Mouse (Mus musculus): ENCODE measurements around the gene Mdh2. TPM values are rescaled to one million over a fixed set of nuclear protein-coding genes. Genes with fewer than 3 reads are reported as not detected.

The Mdh2 gene
- total RNA-seq, 1 experiment, result 223 TPM

GRCm38 (mm10) chr5:135832729-135833128 is 54.4 kb downstream of the Mdh2 start:
- peaks cover 0 to 11% of the 10 kb centered on the region in 2 experiments; a peak in 1 of 4 replicates for H3K4me1 ChIP-seq (ENCODE audit: control insufficient read depth in 2 of 2, insufficient read depth in 2 of 2, low read length in 2 of 2, poor library complexity in 1 of 2)
- in situ Hi-C loops (cut with MboI; ENCODE audit: low sequenced_read_pairs in 2 of 2, unreplicated experiment in 2 of 2), result no loop called here
- no peak overlapping the region for H3K4me3 ChIP-seq (ENCODE audit: insufficient read depth in 1 of 2, low read depth in 1 of 2, low read length in 2 of 2, poor library complexity in 1 of 2, severe bottlenecking in 1 of 2)
- no peak overlapping the region for H3K27ac ChIP-seq (ENCODE audit: insufficient read depth, low read depth, low read length, poor library complexity, severe bottlenecking)
- TF ChIP-seq CHD2 (IDR thresholded peaks at IDR 0.05; ENCODE audit: low read depth, low read length) (no peak), MAFK (IDR thresholded peaks at IDR 0.05; ENCODE audit: insufficient read depth, low read depth, low read length) (no peak), ZC3H11A (IDR thresholded peaks at IDR 0.05; ENCODE audit: borderline replicate concordance, low read depth, low read length) (no peak), ZNF384 (IDR thresholded peaks at IDR 0.05; ENCODE audit: low read depth, low read length) (no peak), HCFC1 (IDR thresholded peaks at IDR 0.05; ENCODE audit: borderline replicate concordance, insufficient read depth, low read length) (no peak)
- no peaks in the 10 kb centered on the region for H3K36me3 ChIP-seq (ENCODE audit: control insufficient read depth, insufficient read depth, low read length, poor library complexity, severe bottlenecking)
- H3K9ac ChIP-seq (ENCODE audit: insufficient read depth, low read depth, low read length, poor library complexity, severe bottlenecking), result no peak overlapping the region
- no peaks in the 10 kb centered on the region for H3K9me3 ChIP-seq (ENCODE audit: control insufficient read depth, insufficient read depth, low read depth, low read length)
- DNase-seq (ENCODE audit: low read depth, low spot score), result peak; percentile 61

- H3K27ac ChIP-seq (ENCODE audit: insufficient read depth, low read depth, low read length, poor library complexity, severe bottlenecking), result no peak overlapping the region
- in situ Hi-C loops (cut with MboI; ENCODE audit: low sequenced_read_pairs in 2 of 2, unreplicated experiment in 2 of 2), result no loop called here
- no peaks in the 10 kb centered on the region for H3K9me3 ChIP-seq (ENCODE audit: control insufficient read depth, insufficient read depth, low read depth, low read length)
- H3K4me1 ChIP-seq (ENCODE audit: control insufficient read depth in 2 of 2, insufficient read depth in 2 of 2, low read length in 2 of 2, poor library complexity in 1 of 2), result peaks cover 0 to 11% of the 10 kb centered on the region in 2 experiments; a peak in 1 of 4 replicates
- peak; percentile 95 for DNase-seq (ENCODE audit: low read depth, low spot score)
- no peaks in the 10 kb centered on the region for H3K36me3 ChIP-seq (ENCODE audit: control insufficient read depth, insufficient read depth, low read length, poor library complexity, severe bottlenecking)
- H3K4me3 ChIP-seq (ENCODE audit: insufficient read depth in 1 of 2, low read depth in 1 of 2, low read length in 2 of 2, poor library complexity in 1 of 2, severe bottlenecking in 1 of 2), result peak overlapping the region; percentile 70 to 76
- TF ChIP-seq ZNF384 (IDR thresholded peaks at IDR 0.05; ENCODE audit: low read depth, low read length) (no peak), HCFC1 (IDR thresholded peaks at IDR 0.05; ENCODE audit: borderline replicate concordance, insufficient read depth, low read length) (peak; percentile 43; the same call in 1 of the 2 replicates), MAFK (IDR thresholded peaks at IDR 0.05; ENCODE audit: insufficient read depth, low read depth, low read length) (no peak), ZC3H11A (IDR thresholded peaks at IDR 0.05; ENCODE audit: borderline replicate concordance, low read depth, low read length) (no peak), CHD2 (IDR thresholded peaks at IDR 0.05; ENCODE audit: low read depth, low read length) (no peak)
- H3K9ac ChIP-seq (ENCODE audit: insufficient read depth, low read depth, low read length, poor library complexity, severe bottlenecking), result peak overlapping the region; percentile 35
Measured at GRCm38 (mm10) chr5:135834769-135835491, 56.6 kb downstream of the Mdh2 start.

- no peak overlapping the region for H3K27ac ChIP-seq (ENCODE audit: insufficient read depth, low read depth, low read length, poor library complexity, severe bottlenecking)
- no peak overlapping the region; the same call in 1 of the 2 replicates for H3K9ac ChIP-seq (ENCODE audit: insufficient read depth, low read depth, low read length, poor library complexity, severe bottlenecking)
- peak overlapping the region; percentile 70 to 76 for H3K4me3 ChIP-seq (ENCODE audit: insufficient read depth in 1 of 2, low read depth in 1 of 2, low read length in 2 of 2, poor library complexity in 1 of 2, severe bottlenecking in 1 of 2)
- H3K4me1 ChIP-seq (ENCODE audit: control insufficient read depth in 2 of 2, insufficient read depth in 2 of 2, low read length in 2 of 2, poor library complexity in 1 of 2), result peaks cover 0 to 15% of the 10 kb centered on the region in 2 experiments; a peak in 2 of 4 replicates
- no peak for DNase-seq (ENCODE audit: low read depth, low spot score)
- no peaks in the 10 kb centered on the region for H3K9me3 ChIP-seq (ENCODE audit: control insufficient read depth, insufficient read depth, low read depth, low read length)
- H3K36me3 ChIP-seq (ENCODE audit: control insufficient read depth, insufficient read depth, low read length, poor library complexity, severe bottlenecking), result no peaks in the 10 kb centered on the region
- TF ChIP-seq CHD2 (IDR thresholded peaks at IDR 0.05; ENCODE audit: low read depth, low read length) (no peak), ZC3H11A (IDR thresholded peaks at IDR 0.05; ENCODE audit: borderline replicate concordance, low read depth, low read length) (no peak), ZNF384 (IDR thresholded peaks at IDR 0.05; ENCODE audit: low read depth, low read length) (no peak), MAFK (IDR thresholded peaks at IDR 0.05; ENCODE audit: insufficient read depth, low read depth, low read length) (no peak)
- in situ Hi-C loops (cut with MboI; ENCODE audit: low sequenced_read_pairs in 2 of 2, unreplicated experiment in 2 of 2), result no loop called here
Measured at GRCm38 (mm10) chr5:135835492-135835858, 57.2 kb downstream of the Mdh2 start.

- Histone ChIP-seq H3K36me3 (ENCODE audit: control insufficient read depth, insufficient read depth, low read length, poor library complexity, severe bottlenecking) (no peaks in the 10 kb centered on the region), H3K9ac (ENCODE audit: insufficient read depth, low read depth, low read length, poor library complexity, severe bottlenecking) (no peak overlapping the region), H3K9me3 (ENCODE audit: control insufficient read depth, insufficient read depth, low read depth, low read length) (no peaks in the 10 kb centered on the region), H3K4me3 (ENCODE audit: insufficient read depth in 1 of 2, low read depth in 1 of 2, low read length in 2 of 2, poor library complexity in 1 of 2, severe bottlenecking in 1 of 2) (peak overlapping the region; percentile 70 to 76; a peak in 3 of 4 replicates), H3K4me1 (ENCODE audit: control insufficient read depth in 2 of 2, insufficient read depth in 2 of 2, low read length in 2 of 2, poor library complexity in 1 of 2) (peaks cover 0 to 15% of the 10 kb centered on the region in 2 experiments; a peak in 2 of 4 replicates), H3K27ac (ENCODE audit: insufficient read depth, low read depth, low read length, poor library complexity, severe bottlenecking) (no peak overlapping the region)
- in situ Hi-C loops (cut with MboI; ENCODE audit: low sequenced_read_pairs in 2 of 2, unreplicated experiment in 2 of 2), result no loop called here
- TF ChIP-seq ZNF384 (IDR thresholded peaks at IDR 0.05; ENCODE audit: low read depth, low read length) (no peak), HCFC1 (IDR thresholded peaks at IDR 0.05; ENCODE audit: borderline replicate concordance, insufficient read depth, low read length) (no peak), ZC3H11A (IDR thresholded peaks at IDR 0.05; ENCODE audit: borderline replicate concordance, low read depth, low read length) (no peak), CHD2 (IDR thresholded peaks at IDR 0.05; ENCODE audit: low read depth, low read length) (no peak), MAFK (IDR thresholded peaks at IDR 0.05; ENCODE audit: insufficient read depth, low read depth, low read length) (no peak)
- DNase-seq (ENCODE audit: low read depth, low spot score), result no peak
Measured at GRCm38 (mm10) chr5:135835981-135836380, 57.7 kb downstream of the Mdh2 start.

Other genes starting within 250 kb of the Mdh2 start
- 42.9 and 55.5 TPM in 2 replicates for gene Hip1, start 233.4 kb upstream of the Mdh2 start, total RNA-seq (2012; rRNA removed)
- gene Ccl26, start 214.9 kb upstream of the Mdh2 start, total RNA-seq (2012; rRNA removed), result not detected in 2 replicates
- not detected in 2 replicates for gene Ccl24, start 205.4 kb upstream of the Mdh2 start, total RNA-seq (2012; rRNA removed)
- gene Rhbdd2, start 145.9 kb upstream of the Mdh2 start, total RNA-seq (2012; rRNA removed), result 15.7 and 16.7 TPM in 2 replicates
- 125 and 153 TPM in 2 replicates for gene Por, start 108.4 kb upstream of the Mdh2 start, total RNA-seq (2012; rRNA removed)
- 38.7 and 42.2 TPM in 2 replicates for gene Tmem120a, start 34.0 kb upstream of the Mdh2 start, total RNA-seq (2012; rRNA removed)
- not detected in 2 replicates for gene Styxl1, start 95 bp upstream of the Mdh2 start, total RNA-seq (2012; rRNA removed)
- gene Srrm3, start 28.4 kb downstream of the Mdh2 start, total RNA-seq (2012; rRNA removed), result 0.18 and 0.90 TPM in 2 replicates
- 630 and 878 TPM in 2 replicates for gene Hspb1, start 109.4 kb downstream of the Mdh2 start, total RNA-seq (2012; rRNA removed)
- 109 and 176 TPM in 2 replicates for gene Ywhag, start 156.1 kb downstream of the Mdh2 start, total RNA-seq (2012; rRNA removed)
- 10.9 and 11.0 TPM in 2 replicates for gene Ssc4d, start 196.1 kb downstream of the Mdh2 start, total RNA-seq (2012; rRNA removed)
- 12.7 and 16.1 TPM in 2 replicates for gene Zp3, start 201.6 kb downstream of the Mdh2 start, total RNA-seq (2012; rRNA removed)
- 26.7 and 28.3 TPM in 2 replicates for gene Dtx2, start 216.3 kb downstream of the Mdh2 start, total RNA-seq (2012; rRNA removed)

All from ES-E14 (cell line).